Mouse (Mus musculus) heart, adult 8-10 months (tissue): ENCODE results near the gene Rab11fip4. TPM values are rescaled to one million over a fixed set of nuclear protein-coding genes. Genes with fewer than 3 reads are reported as not detected.

ENCODE experiments used
- DNase-seq: peaks from one replicate; pipeline ENCODE4 v3.0.0; 2022; ENCODE audit warnings: low spot score
- total RNA-seq, 4 experiments: library from RNA; stranded (reverse); gene quantifications; 2 replicates each; pipeline ENCODE4 v1.2.4; 2022

Gene Rab11fip4
- total RNA-seq = under 1 TPM in 3 of 4 experiments, not detected in 1; 0.05 to 0.40 (median 0.06) TPM

- no peak for DNase-seq
These were observed at the start of gene Rab11fip4 for GRCm38 (mm10) chr11:79590664-79591590. Gene Rab11fip4, plus strand, starts transcription at chr11:79591212.

- no peak for DNase-seq
These were observed 38.4 kb upstream of the Rab11fip4 start for GRCm38 (mm10) chr11:79552622-79553021.

- DNase-seq = no peak
These were observed 30.5 kb upstream of the Rab11fip4 start for GRCm38 (mm10) chr11:79560536-79560935.

- no peak for DNase-seq
These were observed 27.5 kb upstream of the Rab11fip4 start for GRCm38 (mm10) chr11:79563493-79563892.

- DNase-seq = no peak
These were observed 24.1 kb upstream of the Rab11fip4 start for GRCm38 (mm10) chr11:79566947-79567346.

- DNase-seq = no peak
These were observed 22.7 kb upstream of the Rab11fip4 start for GRCm38 (mm10) chr11:79568197-79568911.

- no peak for DNase-seq
These were observed 20.7 kb upstream of the Rab11fip4 start for GRCm38 (mm10) chr11:79570319-79570718.

- DNase-seq = no peak
These were observed 17.2 kb upstream of the Rab11fip4 start for GRCm38 (mm10) chr11:79573836-79574235.

GRCm38 (mm10) chr11:79575383-79576073, 15.5 kb upstream of the Rab11fip4 start:
- no peak for DNase-seq

- DNase-seq = peak; percentile 73
These were observed 13.3 kb upstream of the Rab11fip4 start for GRCm38 (mm10) chr11:79577741-79578140.

GRCm38 (mm10) chr11:79580660-79581059, 10.4 kb upstream of the Rab11fip4 start:
- DNase-seq = no peak

GRCm38 (mm10) chr11:79581257-79581656, 9.8 kb upstream of the Rab11fip4 start:
- DNase-seq = no peak

- peak; percentile 43 for DNase-seq
These were observed 6.8 kb upstream of the Rab11fip4 start for GRCm38 (mm10) chr11:79584191-79584590.

GRCm38 (mm10) chr11:79589317-79590075, 1.5 kb upstream of the Rab11fip4 start:
- no peak for DNase-seq

- DNase-seq = no peak
These were observed 571 bp downstream of the Rab11fip4 start for GRCm38 (mm10) chr11:79591591-79591975.

GRCm38 (mm10) chr11:79593495-79593894, 2.5 kb downstream of the Rab11fip4 start:
- DNase-seq = no peak

- DNase-seq = no peak
These were observed 19.4 kb downstream of the Rab11fip4 start for GRCm38 (mm10) chr11:79610454-79610853.

- DNase-seq = no peak
These were observed 20.1 kb downstream of the Rab11fip4 start for GRCm38 (mm10) chr11:79611011-79611666.

GRCm38 (mm10) chr11:79612046-79612600, 21.1 kb downstream of the Rab11fip4 start:
- no peak for DNase-seq

- no peak for DNase-seq
These were observed 22.1 kb downstream of the Rab11fip4 start for GRCm38 (mm10) chr11:79613084-79613483.
